Mouse (Mus musculus) B cell, adult (primary cell): ENCODE measurements around the gene Clp1. TPM values are rescaled to one million over a fixed set of nuclear protein-coding genes. Genes with fewer than 3 reads are reported as not detected.

Experiments used
- total RNA-seq: library from RNA; stranded (reverse); gene quantifications from 4 replicates; pipeline ENCODE4 v1.2.4, GENCODE M21; 2023; ENCODE audit not compliant: inconsistent age

The Clp1 gene
- total RNA-seq, result 22.6 to 25.0 TPM (median 23.5 TPM) in 4 replicates

GRCm38 (mm10) chr2:84727172-84727858 is at the start of gene Clp1:
Gene Clp1, minus strand, starts transcription at chr2:84727350.

GRCm38 (mm10) chr2:84775241-84775640 is 48.1 kb upstream of the Clp1 start, which contains the start of gene Serping1:
Gene Serping1, minus strand, starts transcription at chr2:84775444.

GRCm38 (mm10) chr2:84743561-84743960 is 16.4 kb upstream of the Clp1 start, which contains the start of gene Gm19426:
Gene Gm19426, minus strand, starts transcription at chr2:84743655.

GRCm38 (mm10) chr2:84733579-84734300 is 6.6 kb upstream of the Clp1 start, which contains the start of gene Ypel4:
Gene Ypel4, plus strand, starts transcription at chr2:84734058.

GRCm38 (mm10) chr2:84714811-84715561 is 12.2 kb downstream of the Clp1 start, which contains the start of gene Zdhhc5:
Gene Zdhhc5, minus strand, starts transcription at chr2:84715180.

GRCm38 (mm10) chr2:84679016-84679415 is 48.1 kb downstream of the Clp1 start, which contains the start of gene Tmx2:
Gene Tmx2, minus strand, starts transcription at chr2:84679140.

GRCm38 (mm10) chr2:84677968-84678880 is 48.9 kb downstream of the Clp1 start, which contains the start of the genes Gm28635 and Med19:
Gene Gm28635, minus strand, starts transcription at chr2:84678041.
Gene Med19, plus strand, starts transcription at chr2:84678402.

Other genes starting within 250 kb of the Clp1 start
- 1.9 to 5.0 TPM (median 3.6 TPM) in 4 replicates for gene Ctnnd1, start 76.6 kb downstream of the Clp1 start, total RNA-seq
- gene Btbd18, start 68.3 kb downstream of the Clp1 start, total RNA-seq, result 0.22 TPM in 1 of 4 replicates, not detected in the others
- 41.0 to 52.5 TPM (median 49.9 TPM) in 4 replicates for gene Selenoh, start 56.6 kb downstream of the Clp1 start, total RNA-seq
- gene Gm28635, start 49.3 kb downstream of the Clp1 start, total RNA-seq, result not detected in 4 replicates
- gene Med19, start 48.9 kb downstream of the Clp1 start, total RNA-seq, result 14.5 to 17.4 TPM (median 16.1 TPM) in 4 replicates
- gene Tmx2, start 48.2 kb downstream of the Clp1 start, total RNA-seq, result 35.2 to 39.9 TPM (median 36.6 TPM) in 4 replicates
- gene Zdhhc5, start 12.2 kb downstream of the Clp1 start, total RNA-seq, result 52.4 to 63.1 TPM (median 59.3 TPM) in 4 replicates
- 0.45 TPM in 1 of 4 replicates, not detected in the others for gene Ypel4, start 6.7 kb upstream of the Clp1 start, total RNA-seq
- gene Gm19426, start 16.3 kb upstream of the Clp1 start, total RNA-seq, result not detected in 4 replicates
- 0.30 to 0.93 TPM (median 0.51 TPM) in 4 replicates for gene Serping1, start 48.1 kb upstream of the Clp1 start, total RNA-seq
- 9.9 to 13.6 TPM (median 11.4 TPM) in 4 replicates for gene Ube2l6, start 71.5 kb upstream of the Clp1 start, total RNA-seq
- not detected in 4 replicates for gene Smtnl1, start 95.3 kb upstream of the Clp1 start, total RNA-seq
- 16.3 to 24.5 TPM (median 21.0 TPM) in 4 replicates for gene Timm10, start 99.6 kb upstream of the Clp1 start, total RNA-seq
- 5.3 to 9.8 TPM (median 7.3 TPM) in 4 replicates for gene Slc43a1, start 111.5 kb upstream of the Clp1 start, total RNA-seq
- gene Rtn4rl2, start 159.4 kb upstream of the Clp1 start, total RNA-seq, result 1.3 TPM in 1 of 4 replicates, not detected in the others
- gene Slc43a3, start 209.2 kb upstream of the Clp1 start, total RNA-seq, result 6.9 to 14.2 TPM (median 7.5 TPM) in 4 replicates